Mouse (Mus musculus): ENCODE results near the gene Tns4. TPM values are rescaled to one million over a fixed set of nuclear protein-coding genes. Genes with fewer than 3 reads are reported as not detected.

Tns4 gene
- polyA plus RNA-seq (2017; shearing (Covaris generic)): under 1 TPM; 0.50 to 0.64 TPM

GRCm38 (mm10) chr11:99089077-99089601 is at the start of gene Tns4:
TSS of gene Tns4 (minus strand) at chr11:99089306.

GRCm38 (mm10) chr11:99041051-99041729 is 47.9 kb downstream of the Tns4 start, which contains the start of gene Igfbp4:
TSS of gene Igfbp4 (plus strand) at chr11:99041244.

GRCm38 (mm10) chr11:99023500-99024467 is 65.3 kb downstream of the Tns4 start, which contains the start of gene Top2a:
TSS of gene Top2a (minus strand) at chr11:99024189.

Other genes with a start within 250 kb of the Tns4 start
- gene Wipf2, start 225.7 kb downstream of the Tns4 start, polyA plus RNA-seq (2017; shearing (Covaris generic)): 1 to 10 TPM; 3.0 to 3.8 TPM
- 1 to 10 TPM; 1.2 to 3.4 TPM for gene Cdc6, start 181.5 kb downstream of the Tns4 start, polyA plus RNA-seq (2017; shearing (Covaris generic))
- gene Rara, start 161.5 kb downstream of the Tns4 start, polyA plus RNA-seq (2017; shearing (Covaris generic)): 10 to 100 TPM; 52.7 to 57.6 TPM
- 1 to 10 TPM; 1.0 to 1.3 TPM for gene Gjd3, start 106.3 kb downstream of the Tns4 start, polyA plus RNA-seq (2017; shearing (Covaris generic))
- gene Top2a, start 65.1 kb downstream of the Tns4 start, polyA plus RNA-seq (2017; shearing (Covaris generic)): 10 to 100 TPM; 11.3 to 13.5 TPM
- gene Igfbp4, start 48.1 kb downstream of the Tns4 start, polyA plus RNA-seq (2017; shearing (Covaris generic)): 100 to 1,000 TPM; 189 to 460 TPM
- gene Ccr7, start 65.8 kb upstream of the Tns4 start, polyA plus RNA-seq (2017; shearing (Covaris generic)): 100 to 1,000 TPM; 285 to 562 TPM
- 100 to 1,000 TPM; 155 to 167 TPM for gene Smarce1, start 141.7 kb upstream of the Tns4 start, polyA plus RNA-seq (2017; shearing (Covaris generic))
- gene Krt222, start 154.8 kb upstream of the Tns4 start, polyA plus RNA-seq (2017; shearing (Covaris generic)): 1 to 10 TPM; 1.5 to 1.9 TPM
- under 1 TPM; 0.14 to 0.15 TPM for gene Krt24, start 196.0 kb upstream of the Tns4 start, polyA plus RNA-seq (2017; shearing (Covaris generic))
- gene Krt25, start 233.6 kb upstream of the Tns4 start, polyA plus RNA-seq (2017; shearing (Covaris generic)): under 1 TPM; 0.11 to 0.92 TPM
- under 1 TPM in 1 of 2 experiments, not detected in 1; 0.77 TPM for gene Krt26, start 248.7 kb upstream of the Tns4 start, polyA plus RNA-seq (2017; shearing (Covaris generic))

Data from inflammation-experienced regulatory T-cells (primary cell).